Mouse (Mus musculus): ENCODE results near the gene Rpl29. TPM values are rescaled to one million over a fixed set of nuclear protein-coding genes. Genes with fewer than 3 reads are reported as not detected.

Rpl29 gene
- total RNA-seq (2023; ENCODE audit: inconsistent age), result 694 to 757 TPM (median 709 TPM) in 4 replicates

DNA sequence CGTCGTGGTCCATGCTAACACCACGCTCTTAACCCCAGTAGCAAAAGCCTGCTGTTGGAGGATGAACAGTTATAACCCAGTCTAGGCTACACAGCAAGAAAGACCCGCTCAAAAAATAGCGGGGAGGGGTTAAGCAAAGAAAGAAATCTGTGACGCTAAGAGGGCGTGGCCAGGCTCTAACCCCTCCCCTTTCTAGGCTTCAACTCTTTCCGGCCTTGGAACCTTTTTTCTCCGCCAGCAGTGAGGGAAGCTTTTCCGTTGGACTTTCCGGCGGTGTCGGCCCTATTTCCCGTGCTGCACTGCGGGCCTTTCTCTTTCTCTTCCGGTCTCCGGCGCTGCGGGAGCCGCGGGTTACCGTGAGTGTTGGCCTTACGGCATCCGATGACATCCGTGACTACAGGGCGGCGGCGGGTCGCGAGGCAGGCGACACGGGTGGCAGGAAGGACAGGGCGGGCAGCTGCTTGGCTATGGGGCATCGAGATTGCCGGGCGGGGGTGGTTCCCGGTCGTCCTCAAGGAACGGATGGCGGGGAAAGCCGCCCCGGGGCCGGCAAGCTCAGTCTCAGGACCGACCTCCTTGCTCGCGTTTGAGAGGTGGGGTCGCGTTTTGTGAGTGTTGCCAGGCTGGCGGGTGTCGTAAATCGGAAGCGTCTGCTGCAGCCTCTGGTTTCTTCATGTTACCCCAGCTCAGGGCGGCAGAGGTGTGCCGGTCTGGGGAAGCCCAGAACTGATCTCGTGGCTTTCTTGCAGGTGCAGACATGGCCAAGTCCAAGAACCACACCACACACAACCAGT, at the start of gene Rpl29:
Rpl29 (plus strand) TSS at position 234 of the 794 bp plus-strand sequence.

GRCm38 (mm10) chr9:106447348-106447747, 18.1 kb downstream of the Rpl29 start, which contains the start of the genes Abhd14b and Abhd14a:
Gene Abhd14b (plus strand): TSS chr9:106447459.
Gene Abhd14a (minus strand): TSS chr9:106447678.

DNA sequence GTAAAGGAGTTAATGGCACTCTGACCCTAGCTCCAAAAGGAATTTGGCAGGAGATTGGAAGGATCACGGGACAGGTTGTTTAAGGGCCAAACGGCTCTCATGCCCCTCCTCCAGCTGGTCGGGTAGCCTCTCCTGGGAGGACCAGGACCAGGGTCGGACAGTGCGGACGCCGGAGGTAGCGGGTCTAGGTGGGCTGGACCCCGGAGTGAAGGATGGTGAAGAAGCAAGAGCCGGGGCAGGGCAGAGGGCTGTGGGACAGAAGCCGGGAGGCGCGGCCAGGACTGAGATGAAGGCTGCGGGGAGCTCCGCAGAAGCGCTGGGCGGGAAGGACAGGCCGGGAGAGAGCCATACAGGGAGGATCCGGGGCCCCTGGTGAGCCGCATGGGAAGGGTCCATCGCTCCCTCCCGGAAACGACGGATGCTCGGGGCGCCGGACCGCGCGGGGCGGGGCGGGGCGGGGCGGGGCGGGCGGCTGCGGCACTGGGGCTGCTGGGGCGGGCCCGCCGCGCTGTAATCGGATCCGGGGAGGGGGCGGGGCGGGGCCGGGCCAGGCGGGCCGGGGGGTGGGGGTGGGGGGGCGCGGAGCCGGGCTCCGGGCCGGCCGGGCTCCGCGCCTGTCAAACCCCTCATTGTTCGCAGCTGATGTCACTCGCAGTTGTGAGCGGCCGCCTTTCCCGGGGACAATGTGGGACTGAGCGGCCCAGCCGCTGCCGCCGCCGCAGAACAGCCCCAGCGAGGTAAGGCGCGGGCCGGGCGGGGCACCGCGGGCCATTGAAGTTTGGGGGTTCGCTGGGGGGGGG, 24.2 kb downstream of the Rpl29 start, which contains the start of gene Pcbp4:
Pcbp4 (plus strand) TSS at position 21 of the 800 bp plus-strand sequence.

GRCm38 (mm10) chr9:106465571-106466200, 36.4 kb downstream of the Rpl29 start, which contains the start of gene Gpr62:
Gene Gpr62 (minus strand): TSS chr9:106465938.

GRCm38 (mm10) chr9:106475663-106476001, 46.4 kb downstream of the Rpl29 start, which contains the start of gene Rrp9:
Gene Rrp9 (plus strand): TSS chr9:106475963.

GRCm38 (mm10) chr9:106476924-106477484, 47.8 kb downstream of the Rpl29 start, which contains the start of gene Parp3:
Gene Parp3 (minus strand): TSS chr9:106476949.

Other genes with a start within 250 kb of the Rpl29 start
- 82.1 to 96.0 TPM (median 83.9 TPM) in 4 replicates for gene Ppm1m, start 229.7 kb upstream of the Rpl29 start, total RNA-seq (2023; ENCODE audit: inconsistent age)
- gene Twf2, start 226.3 kb upstream of the Rpl29 start, total RNA-seq (2023; ENCODE audit: inconsistent age), result 65.1 to 76.7 TPM (median 68.8 TPM) in 4 replicates
- gene Tlr9, start 206.9 kb upstream of the Rpl29 start, total RNA-seq (2023; ENCODE audit: inconsistent age), result 150 to 158 TPM (median 156 TPM) in 4 replicates
- gene Alas1, start 180.8 kb upstream of the Rpl29 start, total RNA-seq (2023; ENCODE audit: inconsistent age), result 39.6 to 44.4 TPM (median 41.5 TPM) in 4 replicates
- 3.7 to 6.3 TPM (median 4.5 TPM) in 4 replicates for gene Poc1a, start 148.4 kb upstream of the Rpl29 start, total RNA-seq (2023; ENCODE audit: inconsistent age)
- 27.3 to 29.8 TPM (median 27.7 TPM) in 4 replicates for gene Dusp7, start 60.8 kb upstream of the Rpl29 start, total RNA-seq (2023; ENCODE audit: inconsistent age)
- gene Acy1, start 8.9 kb downstream of the Rpl29 start, total RNA-seq (2023; ENCODE audit: inconsistent age), result 16.8 to 22.2 TPM (median 18.6 TPM) in 4 replicates
- gene Abhd14b, start 18.0 kb downstream of the Rpl29 start, total RNA-seq (2023; ENCODE audit: inconsistent age), result 3.9 to 5.9 TPM (median 5.2 TPM) in 4 replicates
- gene Abhd14a, start 18.2 kb downstream of the Rpl29 start, total RNA-seq (2023; ENCODE audit: inconsistent age), result 3.8 to 9.2 TPM (median 7.6 TPM) in 4 replicates
- 3.9 to 8.1 TPM (median 6.0 TPM) in 4 replicates for gene Pcbp4, start 23.8 kb downstream of the Rpl29 start, total RNA-seq (2023; ENCODE audit: inconsistent age)
- 0.26 to 0.93 TPM (median 0.42 TPM) in 3 of 4 replicates, not detected in the other for gene Gpr62, start 36.5 kb downstream of the Rpl29 start, total RNA-seq (2023; ENCODE audit: inconsistent age)
- 53.8 to 65.3 TPM (median 59.2 TPM) in 4 replicates for gene Rrp9, start 46.5 kb downstream of the Rpl29 start, total RNA-seq (2023; ENCODE audit: inconsistent age)
- gene Parp3, start 47.5 kb downstream of the Rpl29 start, total RNA-seq (2023; ENCODE audit: inconsistent age), result 45.8 to 57.6 TPM (median 49.2 TPM) in 4 replicates
- not detected in 4 replicates for gene Iqcf1, start 70.5 kb downstream of the Rpl29 start, total RNA-seq (2023; ENCODE audit: inconsistent age)
- gene Iqcf5, start 85.1 kb downstream of the Rpl29 start, total RNA-seq (2023; ENCODE audit: inconsistent age), result 1.4 TPM in 1 of 4 replicates, not detected in the others
- not detected in 4 replicates for gene Iqcf3, start 132.2 kb downstream of the Rpl29 start, total RNA-seq (2023; ENCODE audit: inconsistent age)
- not detected in 4 replicates for gene Iqcf4, start 141.5 kb downstream of the Rpl29 start, total RNA-seq (2023; ENCODE audit: inconsistent age)
- not detected in 4 replicates for gene Iqcf6, start 197.1 kb downstream of the Rpl29 start, total RNA-seq (2023; ENCODE audit: inconsistent age)
- not detected in 4 replicates for gene Grm2, start 226.6 kb downstream of the Rpl29 start, total RNA-seq (2023; ENCODE audit: inconsistent age)